ENCODE assay signal across 11 mouse cellular contexts in genomic region chr8:120004705-120005381, GRCm38 (mm10). TPM values are rescaled to one million over a fixed set of nuclear protein-coding genes. Genes with fewer than 3 reads are reported as not detected.
A peak's percentile ranks its signal among the peaks of the same experiment; 100 is the strongest.
DNase-seq lines count a peak whose midpoint lies in the region; ATAC-seq lines count a peak whose summit lies in the region.
"Had no signal": no experiment of that assay in that cellular context is flagged by ENCODE, and none has a peak within 500 bp of the region (broad histone marks: within the 10 kb centered on the region; RNA-seq: fewer than 3 reads in every experiment).

No protein-coding gene starts in this region.

- no peaks in the 10 kb centered on the region for H3K9me3 ChIP-seq in kidney, embryonic 15.5 days (replicated peaks)

- H3K9ac ChIP-seq in kidney, embryonic 15.5 days = no peak overlapping the region
- H3K9ac ChIP-seq: liver, embryonic 14.5 days had no signal

- ATAC-seq in kidney, embryonic 15.5 days (replicated peaks; ENCODE audit: low FRiP score) = no peak

- peaks cover 66% of the 10 kb centered on the region for H3K4me1 ChIP-seq in kidney, embryonic 15.5 days

- no peaks in the 10 kb centered on the region for H3K36me3 ChIP-seq in kidney, embryonic 15.5 days

- H3K4me2 ChIP-seq in kidney, embryonic 15.5 days = peak overlapping the region; percentile 14

- H3K4me3 ChIP-seq in kidney, embryonic 15.5 days (replicated peaks) = no peak overlapping the region

- no peak for DNase-seq in kidney, postnatal 10 days
- DNase-seq in embryo, embryonic 10.5 days (ENCODE audit: low spot score) = peak; percentile 50
- peak; percentile 45 for DNase-seq in embryo, embryonic 11 days
- peak; percentile 57 for DNase-seq in mesoderm, embryonic 11.5 days (ENCODE audit: low read depth, low spot score)
- no peak for DNase-seq in cerebellum, postnatal 25 days
- DNase-seq in right cerebral cortex, postnatal 4 days = no peak
- DNase-seq in adrenal gland, postnatal 10 days = no peak
- DNase-seq: cerebellum, adult 11-12 months; layer of hippocampus, adult 9-11 months had no signal

- H3K27ac ChIP-seq in kidney, embryonic 15.5 days = peak overlapping the region; percentile 75
- H3K27ac ChIP-seq: liver, embryonic 14.5 days had no signal

- WGBS in kidney, embryonic 15.5 days = 19% methylated on average over 2 of the region's 2 CpGs

- H3K27me3 ChIP-seq in kidney, embryonic 15.5 days = 0 out of 2 replicates have a peak, but pooled peaks cover 10% of the 10 kb centered on the region

RNA-seq across cellular contexts. Expression of gene Crispld2, which starts 12.6 kb away (rescaled TPM):
- 7.7 and 11.1 TPM in 2 replicates for polyA plus RNA-seq in kidney, embryonic 15.5 days (2015; fragmentation: Nextera tagmentation; extraction: Ambion mirVana)
- total RNA-seq in adrenal gland, postnatal 10 days (2021) = 1 to 10 TPM; 5.9 to 7.7 TPM

Comparison
In these comparisons a context has a peak if more than half of its experiments do, and no peak if none do; other contexts are left out.
1. DNase-seq: peak in embryo, embryonic 10.5 days (single experiment), embryo, embryonic 11 days (single experiment) and mesoderm, embryonic 11.5 days (single experiment); none in kidney, postnatal 10 days (single experiment), cerebellum, postnatal 25 days (0 of 2), right cerebral cortex, postnatal 4 days (single experiment) and adrenal gland, postnatal 10 days (single experiment).